Mouse (Mus musculus) lung, postnatal 10 days (tissue): Measurements from ENCODE around the gene Myh10.
"Not testable (repeated sequence)": the region's sequence is repeated elsewhere in the genome, so short reads cannot be mapped to it uniquely, and the experiment has no call there.

Experiments used
- DNase-seq: peaks from one replicate; pipeline ENCODE4 v3.0.0; 2021

Myh10 gene

DNA sequence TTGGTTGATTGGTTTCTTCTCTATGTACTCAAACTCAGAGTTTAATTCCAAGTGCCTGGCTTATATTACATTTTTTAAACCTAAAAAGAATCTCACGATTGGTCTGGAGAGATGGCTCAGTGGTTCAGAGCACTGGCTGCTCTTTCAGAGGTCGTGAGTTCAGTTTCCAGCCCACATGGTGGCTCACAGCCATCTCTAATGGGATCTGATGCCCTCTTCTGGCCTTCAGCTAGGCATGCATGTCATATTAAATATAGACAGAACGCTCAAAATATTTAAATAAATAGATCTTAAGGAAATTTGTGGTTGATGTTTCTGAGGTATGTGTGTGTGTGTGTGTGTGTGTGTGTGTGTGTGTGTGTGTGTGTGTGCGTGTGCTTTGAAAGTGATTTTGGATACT lies 113.8 kb downstream of the Myh10 start:
- DNase-seq, result peak; percentile 24

DNA sequence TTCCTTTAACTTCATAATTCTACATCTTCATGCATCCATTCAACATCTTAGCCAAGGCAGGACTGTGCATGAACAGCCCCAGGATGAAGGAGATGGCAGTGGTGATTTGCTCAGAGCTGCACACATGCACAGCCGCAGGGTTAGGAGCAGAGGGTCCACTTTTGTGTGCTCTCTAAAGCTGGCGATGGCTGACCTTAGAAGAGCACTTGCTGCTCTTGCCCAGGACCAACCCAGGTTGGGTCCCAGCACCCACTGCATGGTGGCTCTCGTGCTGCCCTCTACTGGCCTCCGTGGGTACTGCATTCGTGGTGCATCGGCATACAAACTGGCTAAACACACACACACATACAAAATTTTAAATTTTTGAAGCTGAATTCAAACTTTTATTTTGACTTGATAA lies 116.4 kb downstream of the Myh10 start:
- peak; percentile 82 for DNase-seq

DNA sequence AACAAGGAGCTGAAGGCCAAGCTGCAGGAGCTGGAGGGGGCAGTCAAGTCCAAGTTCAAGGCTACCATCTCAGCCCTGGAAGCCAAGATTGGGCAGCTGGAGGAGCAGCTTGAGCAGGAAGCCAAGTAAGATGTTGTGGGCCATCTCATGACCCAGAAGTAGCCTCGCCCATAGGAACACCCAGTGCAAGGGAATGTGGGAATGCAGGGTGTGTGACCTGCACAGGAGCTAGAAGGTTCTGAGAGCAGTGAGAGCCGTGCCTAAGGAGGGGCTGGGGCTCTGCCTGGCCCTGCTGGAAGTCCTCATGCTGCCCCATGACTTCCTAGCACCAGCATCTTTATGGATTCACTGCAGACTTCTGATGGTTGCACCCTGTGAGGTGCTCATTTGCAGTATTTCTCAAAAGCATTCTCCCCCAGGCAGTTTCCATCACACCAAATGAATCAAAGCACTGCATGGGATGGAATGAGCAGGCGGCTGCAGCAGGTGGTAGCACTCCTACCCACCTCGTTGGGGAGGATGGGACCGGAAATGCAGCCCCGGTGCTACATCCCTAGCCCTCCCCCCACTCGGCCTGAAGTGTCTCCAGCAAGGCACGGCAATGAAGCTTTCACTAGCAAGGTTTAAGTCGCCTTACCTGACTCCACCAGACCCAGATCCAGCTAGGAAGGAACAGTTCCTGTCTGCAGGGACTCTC lies 120.7 kb downstream of the Myh10 start:
- peak; percentile 28 for DNase-seq

DNA sequence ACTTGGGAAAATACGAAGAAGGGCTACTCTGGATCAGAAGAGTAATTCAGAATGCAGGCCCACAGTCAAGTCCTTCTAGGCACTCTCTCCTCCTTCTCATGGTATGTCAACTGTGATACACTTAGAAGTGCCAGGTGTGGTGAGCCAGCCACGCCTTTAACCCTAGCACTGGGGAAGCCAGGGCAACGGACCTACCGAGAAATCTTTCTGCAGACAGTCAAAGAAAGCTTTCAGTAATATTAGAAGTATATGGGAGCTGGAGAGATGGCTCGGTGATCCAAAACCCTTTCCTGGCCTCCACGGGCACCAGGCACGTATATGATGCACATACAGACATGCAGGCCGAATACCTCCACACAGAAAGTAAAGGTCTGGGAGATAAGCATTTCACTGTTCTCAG lies 127.1 kb downstream of the Myh10 start:
- DNase-seq, result no peak

DNA sequence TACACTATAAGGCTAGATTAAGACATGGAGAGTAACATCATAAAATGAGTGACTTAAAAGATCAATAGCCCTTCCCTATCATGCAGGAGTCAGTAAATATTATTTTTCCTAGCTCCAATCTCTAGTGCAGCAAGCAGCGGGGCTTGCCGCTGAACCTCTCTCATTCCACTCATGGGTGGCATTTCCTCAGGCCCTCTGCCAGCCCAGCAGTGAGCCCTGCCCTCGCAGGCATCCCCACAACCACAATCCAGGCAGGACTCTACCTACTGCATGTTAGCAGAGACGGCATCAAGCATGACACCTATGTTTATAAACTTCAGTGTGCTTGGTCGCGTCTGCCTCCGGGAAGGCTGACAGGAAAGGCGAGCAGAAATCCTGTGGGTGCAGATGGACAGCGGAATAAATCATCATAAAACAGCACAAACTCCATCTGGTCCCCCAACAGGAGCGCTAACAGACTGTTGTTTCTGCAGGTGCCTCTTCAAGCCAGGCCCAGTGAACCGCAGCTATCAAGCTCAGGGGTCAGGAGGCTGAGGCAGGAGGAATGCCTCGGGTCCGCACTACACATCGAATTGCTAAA lies 128.0 kb downstream of the Myh10 start:
- DNase-seq, result no peak

DNA sequence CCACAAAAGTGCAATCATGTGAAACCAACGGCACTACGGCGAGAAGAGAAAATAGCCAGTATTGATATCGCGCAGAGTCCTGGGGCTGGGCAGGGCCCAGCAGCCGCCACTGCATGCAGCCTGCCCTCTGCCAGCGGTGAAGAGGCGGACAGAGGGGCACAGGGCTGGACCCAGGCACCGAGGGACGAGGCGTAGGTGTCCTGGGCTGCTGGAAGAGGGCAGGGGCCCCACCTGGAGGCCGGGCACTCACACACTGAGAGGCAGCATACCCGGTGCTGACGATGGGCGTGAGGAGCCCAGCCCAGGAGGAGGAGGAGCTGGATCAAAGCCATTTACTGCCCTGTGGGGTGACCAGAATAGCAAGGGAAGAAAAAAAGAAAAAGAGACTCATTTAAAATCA lies 131.0 kb downstream of the Myh10 start:
- DNase-seq, result no peak

DNA sequence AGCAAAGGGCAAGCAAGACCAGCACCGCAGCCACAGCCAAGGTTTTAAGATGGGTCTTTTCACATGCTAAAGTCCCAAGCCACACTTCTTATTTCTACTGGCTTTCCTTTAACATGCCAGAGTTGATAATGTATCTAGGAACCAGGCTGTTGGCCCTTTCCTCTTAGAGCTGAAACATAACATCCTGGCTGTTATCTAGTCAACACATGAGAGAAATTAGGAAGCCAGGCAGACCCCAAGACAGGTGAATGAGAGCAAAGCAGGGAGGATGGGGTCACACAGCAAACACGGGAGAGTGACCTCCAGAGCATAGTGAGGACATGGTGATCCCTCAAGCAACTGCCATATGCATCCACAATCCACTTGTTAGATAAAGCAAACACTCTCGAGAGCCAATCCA lies 135.4 kb downstream of the Myh10 start:
- no peak for DNase-seq

DNA sequence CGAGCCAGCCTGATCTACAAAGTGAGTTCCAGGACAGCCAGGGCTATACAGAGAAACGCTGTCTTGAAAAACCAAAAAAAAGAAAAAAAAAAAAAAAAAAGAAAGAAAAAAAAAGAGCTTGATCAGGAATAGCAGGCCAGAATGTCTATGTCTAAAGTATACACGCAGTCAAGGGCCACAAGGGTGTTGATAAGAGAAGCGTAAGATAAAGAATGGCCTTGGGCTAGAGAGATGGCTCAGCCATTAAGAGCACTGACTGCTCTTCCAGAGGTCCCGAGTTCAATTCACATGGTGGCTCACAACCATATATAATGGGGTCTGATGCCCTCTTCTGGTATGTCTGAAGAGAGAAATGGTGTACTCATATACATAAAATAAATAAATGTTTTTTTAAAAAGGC lies 140.2 kb downstream of the Myh10 start:
- not testable (repeated sequence) for DNase-seq

DNA sequence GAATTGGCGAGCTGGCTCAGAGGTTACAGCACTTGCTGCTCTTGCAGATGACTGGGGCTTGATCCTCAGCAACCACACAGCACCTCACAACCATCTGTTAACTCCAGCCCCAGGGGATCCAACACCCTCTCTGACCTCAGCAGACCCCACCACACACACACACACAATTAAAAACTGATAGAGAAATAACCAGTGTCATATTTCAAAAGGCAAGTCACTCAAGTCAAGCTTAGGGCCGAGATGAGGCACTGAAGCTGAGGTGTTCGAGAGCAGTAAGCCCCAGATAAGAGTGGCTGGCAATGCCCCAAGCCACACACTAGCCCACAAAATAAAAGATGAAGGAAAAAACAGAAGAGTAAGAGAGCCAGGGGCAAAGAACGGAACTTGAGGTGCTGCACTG lies 141.4 kb downstream of the Myh10 start:
- DNase-seq, result no peak

DNA sequence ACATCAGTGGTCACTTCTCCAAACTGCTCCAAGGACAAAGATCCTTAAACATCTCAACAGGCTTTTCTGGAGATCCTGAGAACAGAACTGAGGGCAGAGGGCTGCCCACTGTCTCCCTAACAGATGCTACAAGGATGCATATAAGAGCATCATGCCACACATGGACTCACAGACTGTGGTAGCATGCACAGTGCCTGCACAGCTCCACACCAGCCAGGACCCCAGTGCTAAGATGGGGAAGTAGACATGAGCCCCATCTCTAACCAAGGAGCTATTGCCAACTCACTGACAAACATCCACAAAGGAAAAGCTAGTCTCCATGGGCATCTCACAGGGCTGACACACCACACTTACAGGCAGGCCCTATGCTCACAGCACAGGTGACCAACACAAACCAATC lies 142.2 kb downstream of the Myh10 start:
- DNase-seq, result no peak

DNA sequence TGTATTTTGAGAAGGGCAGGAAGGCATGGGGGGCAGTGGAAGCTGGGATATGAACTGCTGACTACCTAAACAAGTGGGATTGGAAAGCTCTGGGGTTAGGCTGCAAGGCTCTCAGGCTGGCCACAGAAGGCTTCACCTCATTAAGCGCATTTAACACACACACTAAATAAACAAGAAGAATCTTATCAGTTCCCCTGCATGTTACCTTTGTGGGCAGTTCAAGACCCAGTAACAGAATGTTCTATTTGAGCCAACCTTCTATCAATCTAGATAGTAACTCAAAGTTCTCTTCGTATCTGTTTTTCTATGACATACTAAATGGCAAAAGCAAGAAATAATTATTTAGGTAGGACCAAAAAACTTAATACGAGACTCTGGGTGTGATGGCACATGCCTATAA lies 143.7 kb downstream of the Myh10 start:
- DNase-seq, result no peak

DNA sequence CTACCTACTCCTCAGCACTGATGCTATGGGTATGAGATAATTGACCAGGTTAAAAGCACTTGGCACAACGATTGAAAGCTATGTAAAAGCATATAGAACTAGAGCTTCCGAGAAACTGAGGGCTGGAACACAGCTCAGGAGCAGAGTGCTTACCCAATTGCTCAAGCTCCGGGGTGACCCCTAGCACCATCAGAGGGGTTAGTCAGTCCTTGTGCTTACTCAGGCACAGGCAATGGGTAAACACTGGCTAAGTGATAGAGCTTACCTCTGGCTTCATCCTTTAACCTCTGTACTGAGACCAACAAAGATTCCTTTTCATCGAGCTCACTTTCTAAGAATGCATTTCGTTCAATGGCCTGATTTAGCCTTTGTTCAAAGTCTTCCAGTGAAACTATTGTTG lies 148.2 kb downstream of the Myh10 start:
- no peak for DNase-seq

DNA sequence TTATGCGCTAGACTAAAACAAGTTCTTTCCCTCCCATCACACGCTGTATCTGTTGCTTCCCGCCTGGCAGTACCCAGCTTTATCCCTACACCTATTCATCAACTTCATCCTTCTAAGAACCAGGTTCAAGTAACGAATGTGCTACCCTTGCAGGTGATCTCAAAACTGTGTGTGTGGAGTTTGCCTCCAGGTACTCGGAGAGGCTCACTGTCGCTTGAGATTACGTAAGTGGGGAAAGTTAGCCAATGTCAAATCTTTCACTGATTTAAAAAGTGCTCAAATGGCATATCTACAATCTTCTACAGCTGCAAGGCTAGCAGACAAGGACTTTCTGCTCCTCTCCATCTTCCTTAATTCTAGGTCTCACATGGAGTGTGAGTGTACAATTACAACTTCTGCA lies 159.5 kb downstream of the Myh10 start:
- DNase-seq, result no peak

DNA sequence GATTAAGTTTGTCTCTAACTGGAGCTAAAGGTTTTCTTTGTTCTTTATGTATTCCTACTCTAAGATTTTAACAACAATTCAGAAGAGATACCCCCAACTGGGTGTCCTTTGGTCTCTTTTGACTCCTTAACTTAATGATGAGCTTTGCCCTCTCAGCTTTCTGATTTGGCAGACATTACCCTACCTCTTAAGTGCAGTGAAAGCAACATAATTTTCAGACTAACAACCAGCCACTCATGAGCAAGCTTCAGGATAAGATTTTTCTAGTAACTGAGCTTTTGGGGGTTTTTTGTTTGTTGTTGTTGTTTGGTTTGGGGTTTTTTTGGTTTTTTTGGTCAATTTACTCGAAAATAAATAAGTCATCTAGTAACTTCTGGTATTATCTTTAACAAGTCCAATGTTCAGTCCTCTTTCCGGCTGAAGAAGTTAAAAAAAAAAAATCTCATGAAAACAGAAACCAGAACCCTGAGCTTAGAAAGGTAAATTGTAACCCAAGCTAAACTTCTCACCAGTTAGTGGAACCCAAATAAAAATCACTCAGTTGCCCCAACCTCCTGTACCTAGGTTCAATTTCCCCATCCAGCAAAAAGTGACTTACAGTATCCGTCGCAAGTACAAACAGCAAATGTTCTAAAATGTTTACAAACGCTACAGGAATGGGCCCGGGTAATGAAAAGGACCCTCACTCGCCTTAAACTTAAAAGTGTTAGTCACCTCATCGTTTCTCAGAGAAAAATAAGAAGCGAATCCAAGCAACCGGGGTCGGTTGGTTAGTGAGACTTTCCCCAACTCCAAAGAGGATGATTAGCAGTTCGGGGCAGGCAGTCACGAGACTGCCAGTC lies 160.5 kb downstream of the Myh10 start:
- DNase-seq, result no peak

DNA sequence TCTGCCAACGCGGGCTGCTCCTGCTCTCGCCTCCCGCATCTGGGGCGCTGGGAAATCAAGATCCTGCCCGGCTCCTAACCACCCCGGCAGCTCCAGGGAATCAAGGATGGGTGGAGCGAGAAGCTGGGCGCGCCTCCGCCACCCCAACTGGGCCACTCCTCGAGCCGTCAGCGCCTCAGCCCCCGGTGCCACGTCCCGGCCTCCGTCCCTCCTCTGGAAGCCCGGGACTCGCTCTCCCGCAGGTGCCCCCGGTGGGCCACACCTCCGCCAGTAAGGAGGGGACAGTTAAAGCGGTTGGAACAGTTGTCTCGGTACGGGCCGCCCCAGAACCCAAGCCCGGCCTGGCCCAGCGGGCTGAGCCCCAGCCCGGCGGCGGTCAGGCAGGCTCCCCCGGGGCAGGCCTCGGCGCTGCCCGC lies 161.1 kb downstream of the Myh10 start:
- DNase-seq, result peak; percentile 88

DNA sequence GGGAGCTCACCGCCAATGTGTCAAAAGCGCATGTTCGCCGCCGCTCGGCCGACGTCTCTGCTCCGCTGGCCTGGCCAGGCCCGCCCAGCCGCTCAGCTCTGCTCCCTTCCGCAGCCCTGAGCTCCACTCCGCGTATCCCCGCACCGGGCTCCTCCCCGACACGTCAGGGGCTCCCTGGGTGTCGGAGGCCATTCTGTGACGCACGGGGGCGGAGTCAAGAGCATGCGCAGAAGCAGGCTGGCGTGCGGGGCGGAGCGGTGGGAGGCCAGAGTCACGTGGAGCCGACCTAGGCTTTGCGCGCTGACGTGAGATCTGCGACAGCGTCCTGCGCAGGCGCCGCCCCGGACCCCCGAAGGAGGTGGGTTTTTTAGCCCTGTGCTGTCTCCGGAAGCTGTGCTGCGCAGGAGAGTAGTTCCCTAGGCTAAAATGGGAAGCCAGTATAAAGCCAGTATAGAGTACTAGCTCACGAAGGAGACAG lies 161.6 kb downstream of the Myh10 start:
- peak; percentile 100 for DNase-seq

DNA sequence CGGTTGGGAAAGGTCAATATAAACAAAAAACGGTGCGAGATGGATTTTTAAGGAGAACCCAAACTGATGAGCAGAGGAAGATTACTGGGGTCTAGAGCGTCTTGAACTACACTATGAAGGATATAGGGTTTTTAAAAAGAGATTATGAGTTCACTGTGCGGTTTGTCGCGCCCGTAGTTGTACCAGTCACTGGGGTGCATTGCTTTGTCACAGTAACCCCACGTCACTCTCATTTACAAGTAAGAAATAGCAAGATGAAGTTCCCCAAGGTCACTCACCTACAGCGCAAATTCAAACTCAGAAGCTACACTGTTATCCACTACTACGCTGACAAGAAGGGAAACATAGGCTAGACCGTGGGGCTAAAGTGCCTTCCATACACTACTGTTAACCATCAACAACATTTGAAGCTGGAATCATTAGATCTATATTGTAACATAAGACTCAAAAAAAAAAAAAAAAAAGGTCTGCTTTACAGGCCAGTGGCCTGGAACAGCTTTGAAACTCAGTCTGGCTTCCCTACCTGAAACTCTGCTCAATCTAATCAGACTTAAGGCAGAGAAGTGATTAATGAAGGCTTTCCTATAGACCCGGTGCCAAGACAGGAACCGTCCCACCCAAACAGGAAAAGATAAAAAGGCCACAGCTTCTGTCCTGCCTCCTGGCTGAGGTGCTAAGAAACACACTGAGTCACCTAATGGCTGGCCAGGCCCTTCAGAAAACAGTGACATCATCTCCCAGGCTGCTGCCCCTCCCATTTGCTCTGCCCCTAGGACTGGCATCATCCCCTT lies 162.4 kb downstream of the Myh10 start:
- DNase-seq, result peak; percentile 81

DNA sequence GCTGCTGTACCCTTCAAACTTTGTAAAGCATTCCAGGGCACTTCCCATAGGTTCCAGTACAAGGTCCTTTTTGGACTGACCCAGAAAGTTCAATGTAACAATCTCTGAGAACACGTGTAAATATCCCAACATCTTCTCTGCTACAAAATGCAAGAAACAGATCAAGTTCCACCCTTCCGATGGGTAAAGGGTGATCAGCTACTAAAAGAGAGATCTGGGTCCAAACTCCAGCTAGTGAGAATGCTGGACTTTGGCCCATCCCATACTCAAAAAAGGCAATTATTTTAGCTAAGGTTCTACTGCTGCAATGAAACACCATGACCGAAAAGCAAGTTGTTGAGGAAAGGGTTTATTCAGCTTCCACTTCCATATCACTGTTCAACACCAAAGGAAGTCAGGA lies 163.3 kb downstream of the Myh10 start:
- DNase-seq, result no peak

DNA sequence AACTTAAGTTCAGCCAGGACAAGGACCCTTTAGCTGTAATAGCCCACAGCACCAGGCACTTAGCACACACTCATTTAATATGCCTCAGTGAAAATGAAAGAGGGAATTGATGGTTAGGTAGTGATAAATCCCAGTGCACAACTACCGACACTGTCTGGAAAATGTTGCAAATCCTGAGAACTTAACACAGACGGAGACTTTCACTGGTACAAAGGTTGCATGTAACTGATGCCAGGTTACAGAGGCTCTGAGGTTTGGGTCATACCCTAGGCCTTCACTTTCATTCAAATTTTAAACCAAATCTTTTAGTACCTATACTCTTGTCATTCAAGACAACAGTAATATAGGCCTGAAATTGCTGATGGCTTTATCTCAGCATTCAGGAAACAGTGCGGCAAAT lies 166.0 kb downstream of the Myh10 start:
- DNase-seq, result no peak

DNA sequence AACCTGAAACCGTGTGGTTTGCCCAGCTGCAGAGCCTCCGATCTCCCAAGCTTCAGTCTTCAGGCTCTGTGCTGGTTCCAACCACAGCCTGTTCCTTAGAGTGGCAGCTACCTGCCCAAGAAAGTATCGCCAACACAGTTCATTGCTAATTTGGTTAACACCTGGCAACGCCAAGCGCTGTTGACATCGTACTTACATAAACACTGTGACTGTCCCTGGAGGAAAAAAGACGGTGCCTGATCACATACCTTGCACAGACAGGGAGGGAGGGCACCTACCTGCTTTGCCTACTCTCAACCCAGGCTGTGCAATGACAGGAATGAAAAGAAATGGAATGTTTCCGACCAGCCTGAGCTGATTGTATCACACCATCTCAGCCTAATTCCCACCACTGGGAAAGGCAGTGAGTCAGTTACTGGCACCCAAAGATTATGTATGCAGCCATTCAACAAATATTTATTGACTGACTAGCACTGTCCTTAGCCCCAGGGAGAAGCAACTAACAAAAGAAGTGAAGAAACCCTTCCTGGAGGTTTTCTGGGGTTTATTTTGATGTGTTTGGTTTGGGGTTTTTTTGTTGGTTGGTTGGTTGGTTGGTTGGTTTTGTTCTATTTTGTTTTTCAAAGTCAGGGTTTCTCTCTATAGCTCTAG lies 168.7 kb downstream of the Myh10 start:
- DNase-seq, result no peak

DNA sequence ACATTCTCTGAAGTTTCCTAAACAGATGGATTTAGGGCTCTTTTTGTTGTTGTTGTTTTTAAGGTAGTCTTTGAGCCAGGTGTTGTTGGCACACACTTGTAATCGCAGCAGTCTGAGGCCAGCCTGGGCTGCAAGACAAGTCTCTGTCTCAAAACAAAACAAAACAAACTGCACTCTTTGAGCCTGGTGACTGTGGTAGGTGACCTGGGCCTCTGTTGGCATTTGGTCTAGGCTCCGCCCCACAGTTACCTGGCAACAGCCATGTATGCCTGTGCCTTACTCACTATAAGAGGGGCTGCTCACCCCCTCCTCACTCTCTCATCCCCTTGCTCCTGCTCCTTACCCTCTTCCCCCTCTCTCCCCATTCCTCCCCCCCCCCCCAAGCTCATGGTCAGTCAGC lies 170.9 kb downstream of the Myh10 start:
- no peak for DNase-seq

DNA sequence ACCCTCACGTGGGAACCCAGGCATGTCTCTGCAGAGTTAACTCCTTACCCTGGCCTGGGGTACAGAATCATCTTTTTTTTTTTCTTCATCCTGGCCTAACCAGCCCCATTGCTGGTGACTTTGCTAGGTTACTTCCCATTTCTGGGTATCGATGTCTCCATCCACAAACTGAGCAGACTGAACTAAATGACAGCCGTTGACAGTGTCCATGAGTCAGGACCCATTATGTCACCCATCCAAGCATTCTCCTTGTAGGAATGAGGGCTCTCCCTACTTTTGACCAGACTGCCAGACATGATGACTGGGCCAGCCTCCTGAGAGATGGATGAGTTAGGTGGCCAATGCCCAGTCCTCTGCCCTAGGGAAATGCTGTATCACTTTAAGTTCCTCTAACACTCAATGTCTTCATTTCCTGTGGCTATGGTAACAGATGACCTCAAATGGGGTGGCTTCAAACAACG lies 172.3 kb downstream of the Myh10 start:
- DNase-seq, result peak; percentile 46
